Mouse (Mus musculus): ENCODE results near the gene Gm15093. TPM values are rescaled to one million over a fixed set of nuclear protein-coding genes. Genes with fewer than 3 reads are reported as not detected.
"Not testable (repeated sequence)": the region's sequence is repeated elsewhere in the genome, so short reads cannot be mapped to it uniquely, and the experiment has no call there.

Gene Gm15093
- not detected in 2 replicates for polyA plus RNA-seq (2015; fragmentation: Nextera tagmentation; extraction: Ambion mirVana)

- not testable (repeated sequence) for H3K9ac ChIP-seq; H3K27ac ChIP-seq (replicated peaks); H3K27me3 ChIP-seq (replicated peaks); H3K4me1 ChIP-seq; H3K4me2 ChIP-seq; ATAC-seq (ENCODE audit: extremely low read depth, insufficient number of reproducible peaks, low FRiP score, low TSS enrichment); H3K9me3 ChIP-seq; H3K4me3 ChIP-seq; H3K36me3 ChIP-seq
- no CpG with 5 or more reads among the region's 1 CpGs for WGBS
Observed at GRCm38 (mm10) chrX:149272077-149272476, at the start of gene Gm15093. Gene Gm15093 (plus strand): TSS chrX:149272377.

Other genes with a start within 250 kb of the Gm15093 start
- not detected in 2 replicates for gene Ott, start 198.1 kb upstream of the Gm15093 start, polyA plus RNA-seq (2015; fragmentation: Nextera tagmentation; extraction: Ambion mirVana)
- gene Gm15085, start 175.2 kb downstream of the Gm15093 start, polyA plus RNA-seq (2015; fragmentation: Nextera tagmentation; extraction: Ambion mirVana), result not detected in 2 replicates

Measured in heart, embryonic 13.5 days (tissue).